Mouse (Mus musculus) cerebellum, adult 2 months (tissue): ENCODE results near the gene Tor1aip1. TPM values are rescaled to one million over a fixed set of nuclear protein-coding genes. Genes with fewer than 3 reads are reported as not detected.

Source experiments
- DNase-seq, 2 experiments: peaks; one replicate each; pipeline ENCODE4 v3.0.0; 2021
- H3K27ac ChIP-seq: fragments of 200-500 bp; 2 replicates; pipeline ENCODE4 v1.5.1; 2012; ENCODE audit warnings: low read length, control low read depth, inconsistent platforms; ENCODE audit not compliant: insufficient read depth
- H3K27me3 ChIP-seq: fragments of 200-500 bp; 2 replicates; pipeline ENCODE4 v1.6.1; 2012; ENCODE audit warnings: inconsistent platforms, mild to moderate bottlenecking, low read length, moderate library complexity; ENCODE audit not compliant: control insufficient read depth, insufficient read depth
- H3K4me1 ChIP-seq: fragments of 200-500 bp; 2 replicates; pipeline ENCODE4 v1.6.1; 2011; ENCODE audit warnings: low read length; ENCODE audit not compliant: control insufficient read depth, insufficient read depth
- H3K4me3 ChIP-seq: fragments of 200-500 bp; replicated peaks from 2 replicates; pipeline ENCODE3; 2011; ENCODE audit warnings: mild to moderate bottlenecking, low read depth, low read length, control low read depth; ENCODE audit not compliant: insufficient read depth
- CTCF ChIP-seq: fragments of 200-500 bp; IDR thresholded peaks from 2 replicates; pipeline ENCODE4 v1.5.1; 2011; ENCODE audit warnings: low read depth, mild to moderate bottlenecking, control low read depth, low read length, moderate library complexity, borderline replicate concordance; ENCODE audit not compliant: insufficient read depth
- POLR2A ChIP-seq: fragments of 200-500 bp; IDR thresholded peaks from 2 replicates; pipeline ENCODE4 v1.6.1; 2011; ENCODE audit warnings: low read length, control low read depth, borderline replicate concordance; ENCODE audit not compliant: insufficient read depth
- WGBS: fragments of 180-500 bp; shearing (Covaris S2); methylation state at CpG from one replicate; pipeline ENCODE4 v1.1.7; 2018; 5-methylcytosine and 5-hydroxymethylcytosine counted together
- polyA plus RNA-seq: library from polyadenylated mRNA; depleted of rRNA; stranded (reverse); fragments of >200 nt; gene quantifications from 2 replicates; pipeline ENCODE4 v1.2.3, GENCODE M21; 2012; rRNA removed

Tor1aip1 gene
- 25.5 and 26.9 TPM in 2 replicates for polyA plus RNA-seq

DNA sequence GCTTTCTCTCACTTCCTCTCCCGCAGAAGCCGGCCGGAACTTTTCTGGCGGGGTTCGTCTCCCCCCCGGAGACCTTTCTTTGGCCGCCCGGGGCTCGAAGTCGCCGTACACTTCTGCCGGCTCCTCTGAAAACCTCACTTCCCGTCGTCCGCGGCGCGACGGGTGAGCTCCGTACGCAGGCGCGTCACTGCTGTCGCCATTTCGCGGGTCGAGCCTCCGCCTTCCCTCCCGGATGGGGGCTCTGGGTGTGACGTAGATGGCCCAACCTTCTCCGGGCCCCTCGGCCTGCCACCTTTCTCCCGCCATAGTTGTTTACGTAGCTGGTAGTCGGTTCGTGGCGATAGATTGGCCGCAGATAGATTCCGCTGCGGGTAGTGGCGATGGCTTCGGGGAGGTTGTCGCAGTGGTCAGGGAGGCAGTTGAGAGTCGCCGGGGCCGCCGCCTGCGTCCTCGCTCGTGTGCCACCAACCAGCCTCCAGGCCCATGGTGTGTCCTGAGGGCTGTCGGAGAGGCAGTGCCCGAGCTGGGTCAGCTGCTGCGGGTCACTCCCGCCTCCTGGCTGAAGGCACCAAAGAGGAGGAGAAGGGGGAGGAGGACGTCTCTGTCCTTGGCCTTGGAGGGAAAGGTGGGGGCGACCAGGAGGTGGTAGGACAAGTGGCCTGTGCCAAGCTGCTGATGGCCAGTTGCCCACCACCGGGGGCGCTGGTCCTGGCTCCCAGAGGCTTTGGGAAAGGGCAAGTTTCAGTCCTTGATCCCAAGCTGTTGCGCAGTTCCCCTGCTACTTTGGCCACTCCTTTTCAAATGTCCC is at the start of gene Tor1aip1:
Gene Tor1aip1 (minus strand): TSS at position 551 of the 808 bp plus-strand sequence.
- WGBS, result under 1% methylated on average over 59 of the region's 59 CpGs
- peak within 1 kb of the TSS; percentile 74 for H3K4me3 ChIP-seq
- H3K27me3 ChIP-seq, result no peaks in the 10 kb centered on the region
- peak within 1 kb of the TSS; percentile 99 for H3K27ac ChIP-seq
- TF ChIP-seq POLR2A, result peak; percentile 82
- peak; percentile 81; the same call in 1 of the 2 replicates for TF ChIP-seq CTCF
- peak; percentile 99 for DNase-seq
- peaks cover 3% of the 10 kb centered on the region; the same call in 1 of the 2 replicates for H3K4me1 ChIP-seq

DNA sequence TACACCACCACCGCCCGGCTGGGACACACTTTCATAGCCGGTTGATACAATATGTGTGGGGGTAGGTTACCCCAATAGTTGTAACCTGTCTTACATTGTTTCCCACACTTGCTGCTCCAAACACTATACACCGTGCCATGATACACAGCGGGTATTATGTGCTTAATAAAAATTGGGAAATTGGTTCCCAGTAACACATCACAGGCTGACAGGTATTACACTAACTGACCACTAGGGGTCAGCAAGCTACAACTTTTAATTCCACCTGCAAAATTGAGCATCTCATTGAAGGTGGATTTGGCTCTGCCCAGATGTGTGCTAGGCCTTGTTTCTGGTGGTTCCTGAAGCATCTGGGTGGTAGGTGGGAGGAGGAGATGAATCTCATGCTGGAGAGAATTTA is 49.5 kb upstream of the Tor1aip1 start:
- H3K4me1 ChIP-seq, result no peaks in the 10 kb centered on the region
- H3K4me3 ChIP-seq, result no peak overlapping the region
- H3K27me3 ChIP-seq, result no peaks in the 10 kb centered on the region
- TF ChIP-seq CTCF (peak; percentile 56), POLR2A (no peak)
- no peak overlapping the region for H3K27ac ChIP-seq
- peak; percentile 15 to 35 for DNase-seq
- 54% methylated on average over 5 of the region's 5 CpGs for WGBS

DNA sequence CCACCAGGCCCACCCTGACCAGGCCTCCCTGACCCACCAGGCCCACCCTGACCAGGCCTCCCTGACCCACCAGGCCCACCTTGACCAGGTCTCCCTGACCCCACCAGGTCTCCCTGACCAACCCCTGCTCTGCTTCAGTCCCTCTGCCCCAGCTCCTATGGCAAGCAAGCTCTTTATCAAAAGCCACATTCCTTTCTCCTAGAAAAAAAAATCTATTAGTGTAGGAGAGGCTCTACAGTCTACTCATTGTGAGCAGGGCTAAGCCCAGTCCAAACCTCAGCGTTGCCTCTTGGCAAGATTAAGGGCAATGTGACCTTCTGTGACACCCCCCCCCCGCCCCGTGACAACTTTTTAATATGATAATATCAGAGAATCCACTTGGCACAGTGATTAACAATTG is 48.3 kb upstream of the Tor1aip1 start:
- H3K27ac ChIP-seq, result no peak overlapping the region
- no peak overlapping the region for H3K4me3 ChIP-seq
- no peaks in the 10 kb centered on the region for H3K27me3 ChIP-seq
- no peak for DNase-seq
- TF ChIP-seq POLR2A (no peak), CTCF (no peak)
- WGBS, result 63% methylated on average over 3 of the region's 3 CpGs
- no peaks in the 10 kb centered on the region for H3K4me1 ChIP-seq

DNA sequence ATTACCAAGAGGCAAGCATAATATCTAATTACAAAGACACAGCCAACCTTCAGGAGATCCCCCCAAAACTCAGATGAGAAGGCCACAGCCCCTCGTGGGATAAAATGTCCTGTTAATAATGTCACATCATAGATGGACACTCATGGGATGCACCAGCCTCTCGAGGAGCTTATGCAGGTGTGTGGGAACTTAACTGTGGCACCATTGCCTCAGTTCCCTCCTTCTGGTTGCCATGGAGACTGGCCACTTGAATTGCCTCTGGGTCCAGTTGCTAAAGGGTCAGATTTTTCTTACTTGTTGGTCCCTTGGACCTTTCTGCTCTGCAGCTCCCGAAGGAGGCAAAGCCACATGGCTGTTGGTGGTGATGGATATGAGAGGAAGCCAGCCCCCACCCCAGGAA is 41.4 kb upstream of the Tor1aip1 start:
- H3K27me3 ChIP-seq, result no peaks in the 10 kb centered on the region

DNA sequence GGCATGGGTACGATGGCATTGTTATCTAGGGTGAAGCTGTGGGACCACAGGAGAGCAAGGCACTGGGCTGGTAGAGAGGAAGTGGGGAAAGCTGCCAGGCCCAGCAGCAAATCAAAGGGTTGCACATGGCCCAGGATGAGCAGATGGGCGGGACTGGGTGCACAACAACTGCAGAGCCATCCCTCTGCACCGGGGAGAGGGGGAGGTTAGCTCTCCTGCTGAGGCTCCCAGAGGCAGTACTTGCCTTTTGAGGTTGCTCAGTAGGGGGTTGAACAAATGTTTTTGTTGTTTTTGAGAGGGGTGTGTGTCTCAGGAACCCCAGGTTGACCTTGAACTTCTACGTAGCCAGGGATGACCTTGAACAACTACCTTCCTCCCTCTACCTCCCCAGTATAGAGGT is 40.2 kb upstream of the Tor1aip1 start:
- no peak overlapping the region for H3K27ac ChIP-seq
- no peak overlapping the region for H3K4me3 ChIP-seq
- H3K27me3 ChIP-seq, result no peaks in the 10 kb centered on the region
- TF ChIP-seq POLR2A (no peak), CTCF (no peak)
- no peaks in the 10 kb centered on the region; the same call in 1 of the 2 replicates for H3K4me1 ChIP-seq
- no peak for DNase-seq
- whole genome bisulfite sequencing, result 43% methylated on average over 4 of the region's 4 CpGs

More for the DNA sequence above, 41.4 kb upstream of the Tor1aip1 start:
- TF ChIP-seq CTCF (no peak), POLR2A (no peak)
- 67% methylated on average over 3 of the region's 3 CpGs for WGBS
- Histone ChIP-seq H3K4me1 (no peaks in the 10 kb centered on the region; the same call in 1 of the 2 replicates), H3K4me3 (no peak overlapping the region), H3K27ac (no peak overlapping the region)
- no peak for DNase-seq

DNA sequence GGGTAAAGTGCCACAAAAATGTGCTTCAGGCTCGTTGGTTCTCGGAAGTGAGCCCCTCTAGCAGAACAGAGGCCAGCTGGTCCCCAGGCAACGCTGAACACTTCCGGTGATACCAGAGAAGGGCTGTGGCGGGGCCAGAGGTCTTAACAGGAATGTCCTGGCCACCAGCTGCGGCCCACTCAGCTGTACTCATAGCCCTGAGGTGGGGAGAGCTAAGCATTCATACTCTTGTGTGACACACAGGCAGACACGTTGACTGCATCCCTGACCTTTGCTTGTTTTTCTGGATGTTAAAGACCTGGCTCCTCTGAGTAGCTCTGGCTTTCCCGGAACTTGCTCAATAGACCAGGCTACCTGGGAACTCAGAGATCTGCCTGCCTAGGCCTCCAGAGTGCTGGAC is 38.3 kb upstream of the Tor1aip1 start:
- Histone ChIP-seq H3K27me3 (no peaks in the 10 kb centered on the region), H3K4me1 (no peaks in the 10 kb centered on the region; the same call in 1 of the 2 replicates), H3K27ac (no peak overlapping the region), H3K4me3 (no peak overlapping the region)
- no peak for TF ChIP-seq CTCF
- no peak for TF ChIP-seq POLR2A
- DNase-seq, result no peak
- 58% methylated on average over 8 of the region's 8 CpGs for WGBS

DNA sequence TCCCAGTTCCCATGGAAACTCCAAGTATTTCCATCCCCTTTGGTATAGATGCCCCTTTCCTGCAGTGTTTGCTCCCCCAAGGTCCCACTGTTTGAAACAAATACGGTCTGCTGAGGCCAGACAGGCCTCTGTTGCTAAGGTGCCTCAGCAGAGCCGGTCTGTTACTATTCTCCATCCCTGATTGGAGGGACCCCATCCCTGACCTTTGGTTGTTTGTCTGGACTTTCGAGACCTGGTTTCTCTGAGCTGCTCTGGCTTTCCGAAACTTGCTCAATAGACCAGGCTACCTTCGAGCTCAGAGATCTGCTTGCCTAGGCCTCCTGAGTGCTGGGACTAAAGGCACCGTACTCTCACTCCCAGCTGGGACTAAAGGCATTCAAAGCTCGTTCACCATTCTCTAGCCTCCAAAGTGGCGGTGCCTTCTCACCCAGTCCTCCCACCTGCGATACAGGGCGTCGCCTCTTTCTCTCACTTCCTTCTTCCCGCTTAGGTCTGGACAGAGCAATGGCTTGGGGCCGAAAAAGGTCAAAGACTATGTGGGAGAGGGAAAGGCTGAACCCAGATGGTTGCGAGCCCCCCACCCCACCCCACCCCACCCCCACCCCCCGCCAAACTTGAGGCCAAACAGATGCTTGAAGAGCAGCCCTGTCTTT is 37.0 kb upstream of the Tor1aip1 start:
- WGBS, result 64% methylated on average over 15 of the region's 15 CpGs
- Histone ChIP-seq H3K27me3 (no peaks in the 10 kb centered on the region), H3K4me1 (no peaks in the 10 kb centered on the region; the same call in 1 of the 2 replicates), H3K27ac (no peak overlapping the region), H3K4me3 (no peak overlapping the region)
- TF ChIP-seq POLR2A, result no peak
- no peak for TF ChIP-seq CTCF
- no peak for DNase-seq

DNA sequence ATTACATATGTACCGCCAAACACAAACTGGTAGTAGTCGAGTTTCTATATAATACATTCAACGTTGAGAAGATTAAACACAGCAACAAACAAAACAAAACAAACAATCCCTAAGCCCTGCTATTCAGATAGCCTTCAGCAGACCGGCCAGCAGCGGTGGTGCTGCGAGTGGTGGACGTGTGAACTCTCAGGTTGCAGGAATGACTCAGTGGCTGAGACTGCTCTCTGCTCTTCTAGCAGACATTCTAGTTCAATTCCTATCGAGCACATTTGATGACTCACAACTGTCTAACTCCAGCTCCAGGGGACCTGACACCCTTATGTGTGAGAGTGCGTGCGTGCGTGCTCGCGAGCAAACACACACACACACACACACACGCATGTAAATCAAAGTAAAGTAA is 33.8 kb upstream of the Tor1aip1 start:
- WGBS, result 90% methylated on average over 14 of the region's 14 CpGs
- Histone ChIP-seq H3K4me3 (no peak overlapping the region), H3K4me1 (no peaks in the 10 kb centered on the region), H3K27ac (no peak overlapping the region), H3K27me3 (no peaks in the 10 kb centered on the region)
- no peak for DNase-seq
- TF ChIP-seq POLR2A, result no peak
- TF ChIP-seq CTCF, result no peak
